Mouse (Mus musculus): ENCODE measurements around the gene Cd47. TPM values are rescaled to one million over a fixed set of nuclear protein-coding genes. Genes with fewer than 3 reads are reported as not detected.

Gene Cd47
- polyA plus RNA-seq, 1 experiment from 2014 or later: 63.8 TPM

- ATAC-seq (ENCODE audit: insufficient read depth, low FRiP score, low TSS enrichment): no peak
- no peak for DNase-seq (ENCODE audit: low spot score)
- WGBS: 67% methylated on average over 2 of the region's 2 CpGs
- no peak overlapping the region for H3K4me2 ChIP-seq (ENCODE audit: low read depth)
- H3K27me3 ChIP-seq (ENCODE audit: control insufficient read depth, insufficient read depth, low read length): no peaks in the 10 kb centered on the region
- no peaks in the 10 kb centered on the region for H3K36me3 ChIP-seq (ENCODE audit: control insufficient read depth, insufficient read depth, low read length)
- no peak overlapping the region for H3K4me3 ChIP-seq (ENCODE audit: low read depth, low read length)
- no peak overlapping the region for H3K27ac ChIP-seq (ENCODE audit: low read depth, low read length)
- H3K4me1 ChIP-seq (ENCODE audit: control insufficient read depth, insufficient read depth, low read length): no peaks in the 10 kb centered on the region
- H3K9me3 ChIP-seq (ENCODE audit: control insufficient read depth, low read length): no peaks in the 10 kb centered on the region
- no peak overlapping the region for H3K9ac ChIP-seq (ENCODE audit: low read length)
Observed at GRCm38 (mm10) chr16:49955952-49956351, 155.6 kb downstream of the Cd47 start.

DNA sequence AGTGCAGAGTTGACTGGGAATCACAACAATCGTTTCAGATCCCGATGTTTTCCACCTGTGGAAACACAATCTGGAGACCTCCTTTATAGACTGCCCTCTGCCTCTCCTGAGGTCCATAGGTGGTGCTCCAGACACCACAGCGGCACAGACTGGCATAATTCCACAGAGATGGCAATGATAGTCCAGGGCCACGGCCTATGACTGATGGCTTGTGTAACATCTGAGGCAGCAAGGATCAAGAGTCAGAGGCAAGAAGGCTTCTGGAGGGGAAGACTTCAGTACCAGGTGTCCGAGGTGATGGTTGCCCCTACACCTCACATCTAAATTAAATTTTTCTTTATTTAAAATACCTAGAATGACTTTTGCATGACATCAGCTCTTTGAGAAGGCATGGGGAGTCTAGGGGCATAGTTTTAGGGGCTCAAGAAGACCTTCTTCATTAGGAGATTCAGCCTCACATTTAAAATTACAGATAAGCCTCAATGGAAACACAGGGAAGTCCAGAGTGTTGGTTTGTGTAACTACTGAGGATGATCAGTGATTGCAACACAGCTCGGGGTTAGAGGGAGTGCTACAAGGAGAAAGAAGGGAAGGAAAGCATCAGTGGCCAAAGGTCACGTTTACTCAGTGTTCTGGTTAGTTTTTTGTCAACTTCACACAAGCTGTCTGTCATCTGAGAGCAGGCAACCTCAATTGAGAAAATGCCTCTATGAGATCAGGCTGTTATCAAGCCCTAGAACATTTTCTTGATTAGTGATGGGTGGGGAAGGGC, 156.4 kb downstream of the Cd47 start:
- Histone ChIP-seq H3K4me3 (ENCODE audit: low read depth, low read length) (no peak overlapping the region), H3K9ac (ENCODE audit: low read length) (no peak overlapping the region), H3K27ac (ENCODE audit: low read depth, low read length) (no peak overlapping the region), H3K36me3 (ENCODE audit: control insufficient read depth, insufficient read depth, low read length) (no peaks in the 10 kb centered on the region), H3K9me3 (ENCODE audit: control insufficient read depth, low read length) (no peaks in the 10 kb centered on the region), H3K27me3 (ENCODE audit: control insufficient read depth, insufficient read depth, low read length) (no peaks in the 10 kb centered on the region), H3K4me1 (ENCODE audit: control insufficient read depth, insufficient read depth, low read length) (no peaks in the 10 kb centered on the region), H3K4me2 (ENCODE audit: low read depth) (no peak overlapping the region)
- ATAC-seq (ENCODE audit: insufficient read depth, low FRiP score, low TSS enrichment) (no peak), DNase-seq (ENCODE audit: low spot score) (no peak)
- WGBS: 87% methylated on average over 7 of the region's 7 CpGs

DNA sequence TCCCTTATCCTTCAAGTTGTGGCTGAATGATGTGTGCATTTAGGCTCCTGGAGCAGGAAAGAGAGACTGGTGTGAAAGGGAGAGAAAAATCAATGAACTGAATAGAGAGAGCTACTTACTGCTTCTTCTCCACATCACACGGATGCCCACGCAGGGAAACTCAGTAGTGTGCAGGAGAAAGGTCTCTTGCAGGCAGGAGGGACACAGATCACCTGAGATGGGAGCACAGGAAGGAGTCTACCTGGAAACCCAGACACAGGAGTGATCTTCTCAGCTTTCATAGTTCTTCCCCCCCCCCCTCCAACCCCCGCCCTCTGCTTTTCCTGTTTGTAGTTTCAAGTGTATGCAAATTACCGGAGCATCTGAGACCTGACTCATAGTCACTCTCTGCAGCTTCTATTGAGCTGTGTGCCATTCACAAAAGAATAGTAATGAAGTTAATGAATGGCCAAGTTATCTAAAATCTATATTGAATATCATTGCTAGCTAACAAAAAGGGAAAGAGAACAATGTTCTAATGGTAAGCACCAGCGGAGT, 158.6 kb downstream of the Cd47 start:
- no peaks in the 10 kb centered on the region for H3K27me3 ChIP-seq (ENCODE audit: control insufficient read depth, insufficient read depth, low read length)
- H3K9ac ChIP-seq (ENCODE audit: low read length): no peak overlapping the region
- no peak overlapping the region for H3K27ac ChIP-seq (ENCODE audit: low read depth, low read length)
- H3K36me3 ChIP-seq (ENCODE audit: control insufficient read depth, insufficient read depth, low read length): no peaks in the 10 kb centered on the region
- H3K9me3 ChIP-seq (ENCODE audit: control insufficient read depth, low read length): no peaks in the 10 kb centered on the region
- H3K4me2 ChIP-seq (ENCODE audit: low read depth): no peak overlapping the region
- no peak for DNase-seq (ENCODE audit: low spot score)
- 85% methylated on average over 5 of the region's 5 CpGs for WGBS
- no peak overlapping the region for H3K4me3 ChIP-seq (ENCODE audit: low read depth, low read length)
- ATAC-seq (ENCODE audit: insufficient read depth, low FRiP score, low TSS enrichment): no peak
- 0 out of 2 replicates have a peak, but pooled peaks cover under 1% of the 10 kb centered on the region for H3K4me1 ChIP-seq (ENCODE audit: control insufficient read depth, insufficient read depth, low read length)

DNA sequence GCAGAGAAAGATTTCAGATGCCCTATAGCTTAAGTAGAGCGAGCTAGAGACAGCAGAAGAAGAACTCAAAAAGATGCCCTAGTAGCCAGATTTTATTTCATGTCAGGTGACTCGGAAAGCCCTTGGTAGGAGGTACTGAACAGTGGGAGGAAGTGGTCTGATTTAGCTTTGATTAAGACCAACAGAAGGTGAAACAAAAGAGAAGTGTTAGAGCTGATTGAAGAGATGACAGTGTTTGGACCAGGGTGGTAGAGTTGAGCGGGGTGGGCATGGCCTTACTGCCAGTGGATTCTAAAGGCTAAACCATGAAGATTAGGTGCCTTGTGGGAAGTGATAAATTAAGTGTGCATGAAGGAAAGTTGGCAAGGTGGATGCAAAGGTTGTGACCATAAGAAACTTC, 162.0 kb downstream of the Cd47 start:
- Histone ChIP-seq H3K27me3 (ENCODE audit: control insufficient read depth, insufficient read depth, low read length) (no peaks in the 10 kb centered on the region), H3K9ac (ENCODE audit: low read length) (no peak overlapping the region), H3K9me3 (ENCODE audit: control insufficient read depth, low read length) (no peaks in the 10 kb centered on the region), H3K4me2 (ENCODE audit: low read depth) (no peak overlapping the region), H3K4me3 (ENCODE audit: low read depth, low read length) (no peak overlapping the region), H3K36me3 (ENCODE audit: control insufficient read depth, insufficient read depth, low read length) (no peaks in the 10 kb centered on the region), H3K4me1 (ENCODE audit: control insufficient read depth, insufficient read depth, low read length) (peaks cover 5% of the 10 kb centered on the region; the same call in 1 of the 2 replicates), H3K27ac (ENCODE audit: low read depth, low read length) (no peak overlapping the region)
- DNase-seq (ENCODE audit: low spot score) (no peak), ATAC-seq (ENCODE audit: insufficient read depth, low FRiP score, low TSS enrichment) (no peak)
- 85% methylated on average over 3 of the region's 3 CpGs for WGBS

GRCm38 (mm10) chr16:49964321-49964986, 164.1 kb downstream of the Cd47 start:
- Histone ChIP-seq H3K36me3 (ENCODE audit: control insufficient read depth, insufficient read depth, low read length) (no peaks in the 10 kb centered on the region), H3K27me3 (ENCODE audit: control insufficient read depth, insufficient read depth, low read length) (no peaks in the 10 kb centered on the region), H3K4me2 (ENCODE audit: low read depth) (no peak overlapping the region), H3K9me3 (ENCODE audit: control insufficient read depth, low read length) (no peaks in the 10 kb centered on the region), H3K4me1 (ENCODE audit: control insufficient read depth, insufficient read depth, low read length) (peaks cover 5% of the 10 kb centered on the region; the same call in 1 of the 2 replicates), H3K27ac (ENCODE audit: low read depth, low read length) (no peak overlapping the region), H3K9ac (ENCODE audit: low read length) (no peak overlapping the region), H3K4me3 (ENCODE audit: low read depth, low read length) (no peak overlapping the region)
- ATAC-seq (ENCODE audit: insufficient read depth, low FRiP score, low TSS enrichment) (no peak), DNase-seq (ENCODE audit: low spot score) (no peak)
- WGBS: 37% methylated on average over 7 of the region's 7 CpGs

Other genes starting within 250 kb of the Cd47 start
- 26.0 and 27.1 TPM in 2 replicates for gene Ift57, start 101.3 kb upstream of the Cd47 start, polyA plus RNA-seq (2014; fragmentation: Nextera tagmentation; extraction: Ambion mirVana)